Mouse (Mus musculus): Measurements from ENCODE around the gene Foxp1.

- TF ChIP-seq EP300 (IDR thresholded peaks at IDR 0.05) (no peak), CTCF (IDR thresholded peaks at IDR 0.05) (no peak)
These were observed 212.0 kb downstream of the Foxp1 start for GRCm38 (mm10) chr6:99310529-99310928.
